Mouse (Mus musculus) embryo, embryonic 10 days (tissue): ENCODE results near the gene Nmrk2.
A peak's percentile ranks its signal among the peaks of the same experiment; 100 is the strongest.

Experiments
- DNase-seq: peaks from one replicate; pipeline ENCODE4 v3.0.0-alpha.2; 2015; ENCODE audit warnings: low spot score

Gene Nmrk2

DNA sequence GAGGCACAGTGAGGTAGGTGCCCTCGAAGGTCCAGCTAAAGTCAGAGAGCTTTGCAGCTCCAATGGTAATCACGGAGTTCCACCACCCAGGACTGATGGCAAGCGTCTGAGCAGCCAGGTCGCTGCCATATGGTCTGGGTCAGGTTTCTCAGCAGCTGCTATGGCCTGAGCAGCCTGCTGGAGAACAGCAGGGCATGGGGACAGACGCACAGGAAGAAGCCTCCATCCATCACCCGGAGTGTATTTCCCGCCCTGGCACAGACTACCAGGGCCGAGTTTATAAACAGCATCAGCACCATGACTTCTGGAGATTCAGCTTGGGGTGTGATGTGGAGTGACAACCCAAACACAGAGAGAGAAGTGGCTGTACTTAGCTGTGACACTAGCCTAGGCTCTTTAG, 36.7 kb downstream of the Nmrk2 start:
- no peak for DNase-seq

GRCm38 (mm10) chr10:81162318-81162652, 39.6 kb downstream of the Nmrk2 start:
- no peak for DNase-seq

GRCm38 (mm10) chr10:81161602-81162317, 40.1 kb downstream of the Nmrk2 start:
- no peak for DNase-seq

DNA sequence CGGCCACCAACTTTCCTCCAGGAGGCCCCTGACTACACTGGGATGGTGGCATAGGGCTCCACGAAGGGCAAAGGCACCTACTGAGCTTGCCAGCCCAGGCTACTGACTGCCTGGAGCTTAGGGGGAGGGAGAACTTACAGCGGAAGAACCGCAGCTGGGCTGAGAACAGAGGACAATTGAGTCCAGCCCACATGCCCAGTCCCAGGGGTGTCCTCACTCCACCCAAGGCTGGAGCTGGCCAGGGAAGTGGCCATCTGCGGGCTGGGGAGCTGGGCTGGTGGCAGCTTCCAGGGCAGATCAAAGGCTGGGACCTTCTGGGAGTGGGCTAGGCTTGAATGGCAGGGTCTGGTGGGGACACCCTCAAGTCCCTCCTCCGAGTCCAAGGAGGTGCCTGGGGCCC, 47.1 kb downstream of the Nmrk2 start:
- no peak for DNase-seq

- DNase-seq, result no peak
Measured at GRCm38 (mm10) chr10:81154313-81154712, 47.5 kb downstream of the Nmrk2 start.

DNA sequence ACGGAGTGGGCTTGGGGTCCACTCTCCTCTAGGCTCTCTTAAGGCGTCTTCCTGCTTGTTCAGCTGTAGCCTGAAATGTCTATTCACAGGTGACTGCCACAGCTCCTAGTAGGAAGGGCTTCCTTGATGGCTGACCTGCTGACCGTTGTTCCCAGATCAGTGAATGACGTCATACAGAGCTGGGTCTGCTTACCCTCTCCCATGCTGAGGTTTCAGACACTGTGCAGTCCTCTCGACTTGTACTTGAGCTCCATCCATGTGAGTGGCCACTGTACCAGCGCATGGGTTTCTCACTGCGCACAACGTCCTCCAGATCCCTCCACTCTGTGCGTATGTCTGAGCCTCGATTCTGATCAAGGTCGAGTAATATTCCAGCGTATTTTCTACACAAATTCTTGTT, 49.2 kb downstream of the Nmrk2 start:
- peak; percentile 54 for DNase-seq

- DNase-seq, result no peak
Measured at GRCm38 (mm10) chr10:81151261-81151660, 50.6 kb downstream of the Nmrk2 start.
